27 mouse cellular contexts compared by ENCODE assay signal in the genomic region with DNA sequence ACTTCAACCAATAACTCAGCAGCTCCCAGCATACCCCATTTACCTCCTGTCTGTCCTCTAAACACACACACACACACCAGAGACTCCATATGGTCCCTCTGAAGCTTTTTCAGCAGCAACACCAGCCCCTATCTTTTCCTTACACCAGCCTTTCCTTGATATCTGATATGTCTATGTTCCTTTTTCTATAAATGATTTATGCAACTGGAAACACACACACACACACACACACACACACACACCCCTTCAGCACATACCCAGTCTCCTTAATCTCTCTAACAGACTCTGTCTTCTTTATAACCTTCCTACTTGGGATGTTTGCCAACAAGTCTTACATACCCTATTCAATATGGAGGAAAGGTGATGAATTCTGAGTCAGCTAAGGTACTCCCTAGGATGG.
"Had no signal": no experiment of that assay in that cellular context is flagged by ENCODE, and none has a peak within 500 bp of the region (broad histone marks: within the 10 kb centered on the region; RNA-seq: fewer than 3 reads in every experiment).

No protein-coding gene starts in this region.

- H3K9ac ChIP-seq: limb, embryonic 12.5 days; limb, embryonic 13.5 days; limb, embryonic 15.5 days; liver, embryonic 12.5 days; liver, embryonic 13.5 days; liver, embryonic 14.5 days; liver, embryonic 15.5 days; liver, postnatal 0 days; lung, embryonic 14.5 days; lung, embryonic 15.5 days; midbrain, embryonic 12.5 days; midbrain, embryonic 13.5 days; midbrain, embryonic 15.5 days had no signal

- H3K27ac ChIP-seq: limb, embryonic 10.5 days; limb, embryonic 12.5 days; limb, embryonic 13.5 days; limb, embryonic 15.5 days; liver, embryonic 12.5 days; liver, embryonic 13.5 days; liver, embryonic 14.5 days; liver, embryonic 15.5 days; lung, embryonic 15.5 days; macrophage; midbrain, embryonic 10.5 days; midbrain, embryonic 12.5 days; midbrain, embryonic 13.5 days; midbrain, embryonic 15.5 days had no signal

- H3K4me3 ChIP-seq: limb, embryonic 10.5 days; limb, embryonic 12.5 days; limb, embryonic 13.5 days; limb, embryonic 15.5 days; liver, embryonic 12.5 days; liver, embryonic 13.5 days; liver, embryonic 15.5 days; lung, embryonic 15.5 days; megakaryocyte, embryonic 14.5 days; midbrain, embryonic 10.5 days; midbrain, embryonic 12.5 days; midbrain, embryonic 13.5 days; midbrain, embryonic 15.5 days; myocyte had no signal

- DNase-seq: left cerebral cortex, postnatal 4 days; liver; liver, embryonic 13.5 days; liver, postnatal 0 days; lung, adult 18-20 months; lung, adult 2 months; lung, embryonic 14.5 days; lung, postnatal 10 days; lung, postnatal 14 days; lung, postnatal 36 days; lung, postnatal 4 days; midbrain, embryonic 14.5 days had no signal

- H3K4me1 ChIP-seq: limb, embryonic 10.5 days; limb, embryonic 12.5 days; limb, embryonic 13.5 days; limb, embryonic 15.5 days; liver, embryonic 12.5 days; liver, embryonic 13.5 days; liver, embryonic 15.5 days; lung, embryonic 15.5 days; megakaryocyte, embryonic 14.5 days; midbrain, embryonic 10.5 days; midbrain, embryonic 12.5 days; midbrain, embryonic 13.5 days; midbrain, embryonic 15.5 days had no signal

- H3K36me3 ChIP-seq: limb, embryonic 10.5 days; limb, embryonic 12.5 days; limb, embryonic 13.5 days; limb, embryonic 15.5 days; liver, embryonic 12.5 days; liver, embryonic 13.5 days; liver, embryonic 15.5 days; lung, embryonic 15.5 days; midbrain, embryonic 10.5 days; midbrain, embryonic 12.5 days; midbrain, embryonic 13.5 days; midbrain, embryonic 15.5 days had no signal

- H3K27me3 ChIP-seq: liver, embryonic 12.5 days; liver, embryonic 13.5 days had no signal

- H3K9me3 ChIP-seq: limb, embryonic 10.5 days; limb, embryonic 12.5 days; limb, embryonic 13.5 days; limb, embryonic 15.5 days; liver, embryonic 12.5 days; liver, embryonic 13.5 days; liver, embryonic 15.5 days; lung, embryonic 15.5 days; midbrain, embryonic 10.5 days; midbrain, embryonic 12.5 days; midbrain, embryonic 13.5 days; midbrain, embryonic 15.5 days had no signal
